Mouse (Mus musculus): ENCODE measurements around the gene Wdr95. TPM values are rescaled to one million over a fixed set of nuclear protein-coding genes. Genes with fewer than 3 reads are reported as not detected.

Wdr95 gene
- polyA plus RNA-seq, 1 experiment from 2014 or later, result not detected

GRCm38 (mm10) chr5:149594215-149594614 lies 65.7 kb downstream of the Wdr95 start:
- DNase-seq (ENCODE audit: low spot score) (no peak), ATAC-seq (replicated peaks; ENCODE audit: low FRiP score) (no peak)
- H3K4me2 ChIP-seq, result no peak overlapping the region
- 78% methylated on average over 3 of the region's 3 CpGs for WGBS
- no peaks in the 10 kb centered on the region for H3K4me1 ChIP-seq (replicated peaks; ENCODE audit: control insufficient read depth, insufficient read depth, low read length)
- H3K9me3 ChIP-seq (ENCODE audit: control insufficient read depth, low read length), result no peaks in the 10 kb centered on the region; the same call in 1 of the 2 replicates
- H3K27me3 ChIP-seq (replicated peaks; ENCODE audit: control insufficient read depth, insufficient read depth, low read length), result no peaks in the 10 kb centered on the region
- no peak overlapping the region for H3K27ac ChIP-seq (ENCODE audit: low read depth, low read length)
- H3K36me3 ChIP-seq (ENCODE audit: control insufficient read depth, insufficient read depth, low read length), result no peaks in the 10 kb centered on the region
- H3K9ac ChIP-seq (ENCODE audit: low read depth, low read length), result no peak overlapping the region
- H3K4me3 ChIP-seq (ENCODE audit: low read depth, low read length), result no peak overlapping the region

DNA sequence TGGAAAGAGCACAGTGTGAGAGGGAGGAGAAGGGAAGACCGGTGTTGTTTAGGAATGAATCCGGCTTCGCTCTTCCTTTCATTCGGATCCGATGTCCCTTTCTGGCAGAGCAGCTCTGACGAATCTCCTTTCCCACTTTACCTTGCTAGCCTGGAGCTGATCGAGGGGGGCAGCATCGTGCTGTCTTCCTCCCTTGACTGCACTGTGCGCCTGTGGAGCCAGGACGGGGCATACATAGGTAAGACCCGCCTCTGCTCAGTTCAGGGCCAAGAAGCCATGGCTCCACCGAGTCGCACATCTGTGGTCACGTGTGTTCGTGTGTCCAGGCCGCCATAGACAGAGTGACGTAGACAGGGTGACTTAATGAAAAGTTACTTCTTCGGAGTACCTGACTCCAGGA lies 68.9 kb downstream of the Wdr95 start:
- no peak for ATAC-seq (replicated peaks; ENCODE audit: low FRiP score)
- Histone ChIP-seq H3K4me2 (no peak overlapping the region), H3K4me3 (ENCODE audit: low read depth, low read length) (no peak overlapping the region)

GRCm38 (mm10) chr5:149601996-149602395 lies 73.5 kb downstream of the Wdr95 start:
- Histone ChIP-seq H3K27ac (ENCODE audit: low read depth, low read length) (no peak overlapping the region), H3K4me2 (no peak overlapping the region), H3K27me3 (replicated peaks; ENCODE audit: control insufficient read depth, insufficient read depth, low read length) (no peaks in the 10 kb centered on the region), H3K4me1 (replicated peaks; ENCODE audit: control insufficient read depth, insufficient read depth, low read length) (no peaks in the 10 kb centered on the region), H3K36me3 (ENCODE audit: control insufficient read depth, insufficient read depth, low read length) (no peaks in the 10 kb centered on the region), H3K4me3 (ENCODE audit: low read depth, low read length) (no peak overlapping the region), H3K9ac (ENCODE audit: low read depth, low read length) (no peak overlapping the region), H3K9me3 (ENCODE audit: control insufficient read depth, low read length) (no peaks in the 10 kb centered on the region)
- no peak for DNase-seq (ENCODE audit: low spot score)
- no peak for ATAC-seq (replicated peaks; ENCODE audit: low FRiP score)
- WGBS, result 86% methylated on average over 3 of the region's 3 CpGs

More for the DNA sequence above, 68.9 kb downstream of the Wdr95 start:
- 50% methylated on average over 18 of the region's 18 CpGs for WGBS
- H3K9me3 ChIP-seq (ENCODE audit: control insufficient read depth, low read length), result no peaks in the 10 kb centered on the region
- DNase-seq (ENCODE audit: low spot score), result no peak
- no peaks in the 10 kb centered on the region for H3K4me1 ChIP-seq (replicated peaks; ENCODE audit: control insufficient read depth, insufficient read depth, low read length)
- no peaks in the 10 kb centered on the region for H3K36me3 ChIP-seq (ENCODE audit: control insufficient read depth, insufficient read depth, low read length)
- H3K27me3 ChIP-seq (replicated peaks; ENCODE audit: control insufficient read depth, insufficient read depth, low read length), result no peaks in the 10 kb centered on the region
- no peak overlapping the region for H3K9ac ChIP-seq (ENCODE audit: low read depth, low read length)
- H3K27ac ChIP-seq (ENCODE audit: low read depth, low read length), result no peak overlapping the region

DNA sequence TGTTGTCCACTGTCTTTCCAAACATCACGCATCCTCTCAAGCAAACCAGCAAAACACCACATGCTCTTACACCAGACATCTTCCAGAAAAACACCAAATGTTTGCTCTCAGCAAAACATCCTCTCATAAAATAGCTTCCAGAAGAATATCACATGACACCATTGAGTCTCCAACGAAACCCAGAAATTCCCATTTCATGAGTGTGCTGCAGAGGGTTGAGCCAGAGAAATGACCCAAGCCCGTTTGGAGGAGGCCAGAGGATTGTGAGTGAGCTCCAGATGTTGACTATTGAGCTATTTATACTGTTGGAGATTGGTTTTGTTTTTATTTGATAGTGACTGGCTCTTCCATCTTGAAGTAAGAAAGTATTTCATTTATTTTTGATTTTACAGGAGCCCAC lies 74.8 kb downstream of the Wdr95 start:
- no peaks in the 10 kb centered on the region for H3K27me3 ChIP-seq (replicated peaks; ENCODE audit: control insufficient read depth, insufficient read depth, low read length)
- no peaks in the 10 kb centered on the region for H3K4me1 ChIP-seq (replicated peaks; ENCODE audit: control insufficient read depth, insufficient read depth, low read length)
- ATAC-seq (replicated peaks; ENCODE audit: low FRiP score), result no peak
- H3K9me3 ChIP-seq (ENCODE audit: control insufficient read depth, low read length), result no peaks in the 10 kb centered on the region
- no peaks in the 10 kb centered on the region for H3K36me3 ChIP-seq (ENCODE audit: control insufficient read depth, insufficient read depth, low read length)
- H3K4me3 ChIP-seq (ENCODE audit: low read depth, low read length), result no peak overlapping the region
- no peak overlapping the region for H3K4me2 ChIP-seq
- H3K9ac ChIP-seq (ENCODE audit: low read depth, low read length), result no peak overlapping the region
- WGBS, result 76% methylated on average over 3 of the region's 3 CpGs
- H3K27ac ChIP-seq (ENCODE audit: low read depth, low read length), result no peak overlapping the region
- DNase-seq (ENCODE audit: low spot score), result no peak

GRCm38 (mm10) chr5:149607083-149607720 lies 78.7 kb downstream of the Wdr95 start:
- Histone ChIP-seq H3K27me3 (replicated peaks; ENCODE audit: control insufficient read depth, insufficient read depth, low read length) (no peaks in the 10 kb centered on the region), H3K9me3 (ENCODE audit: control insufficient read depth, low read length) (no peaks in the 10 kb centered on the region), H3K4me1 (replicated peaks; ENCODE audit: control insufficient read depth, insufficient read depth, low read length) (no peaks in the 10 kb centered on the region), H3K27ac (ENCODE audit: low read depth, low read length) (no peak overlapping the region), H3K4me3 (ENCODE audit: low read depth, low read length) (no peak overlapping the region), H3K9ac (ENCODE audit: low read depth, low read length) (no peak overlapping the region), H3K4me2 (no peak overlapping the region), H3K36me3 (ENCODE audit: control insufficient read depth, insufficient read depth, low read length) (no peaks in the 10 kb centered on the region)
- DNase-seq (ENCODE audit: low spot score) (no peak), ATAC-seq (replicated peaks; ENCODE audit: low FRiP score) (no peak)
- 83% methylated on average over 8 of the region's 8 CpGs for whole genome bisulfite sequencing

DNA sequence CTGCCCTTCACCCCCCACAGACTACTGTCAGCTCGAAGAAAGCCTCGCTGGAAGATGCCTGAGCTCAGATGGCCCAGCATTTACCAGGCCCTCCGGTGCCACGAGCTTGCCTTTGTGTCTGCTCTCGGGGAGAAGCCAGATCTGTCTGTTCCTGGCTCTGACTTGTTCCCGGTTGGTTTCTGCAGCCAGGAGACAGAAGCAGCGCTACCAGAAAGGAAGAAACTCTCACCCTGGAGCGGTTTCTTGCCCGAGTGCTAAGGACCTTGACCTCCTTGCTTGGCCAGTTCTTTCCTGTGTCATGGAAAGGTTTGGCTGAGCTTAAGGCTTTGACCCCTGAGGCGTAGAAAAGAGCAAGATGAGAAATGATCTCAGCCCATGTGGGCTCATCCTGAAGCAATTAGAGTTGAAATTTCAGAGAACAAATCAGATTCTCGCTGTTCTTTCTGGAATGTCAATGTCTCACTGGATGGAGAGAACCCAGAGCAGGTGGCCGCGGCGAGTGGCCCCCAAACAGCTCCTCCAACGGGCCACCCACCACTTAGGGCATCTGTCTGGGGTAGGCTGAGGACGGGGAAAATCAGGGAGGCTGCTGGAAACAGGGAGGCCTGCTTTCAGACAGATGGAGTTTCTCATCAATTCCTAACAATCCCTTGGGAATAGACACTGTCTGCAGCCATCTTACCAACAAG lies 83.1 kb downstream of the Wdr95 start:
- WGBS, result 67% methylated on average over 16 of the region's 16 CpGs
- no peak for DNase-seq (ENCODE audit: low spot score)
- no peak overlapping the region for H3K4me3 ChIP-seq (ENCODE audit: low read depth, low read length)
- H3K4me2 ChIP-seq, result no peak overlapping the region
- ATAC-seq (replicated peaks; ENCODE audit: low FRiP score), result no peak
- H3K27me3 ChIP-seq (replicated peaks; ENCODE audit: control insufficient read depth, insufficient read depth, low read length), result no peaks in the 10 kb centered on the region
- no peak overlapping the region for H3K27ac ChIP-seq (ENCODE audit: low read depth, low read length)
- no peak overlapping the region for H3K9ac ChIP-seq (ENCODE audit: low read depth, low read length)
- H3K36me3 ChIP-seq (ENCODE audit: control insufficient read depth, insufficient read depth, low read length), result peaks cover 2% of the 10 kb centered on the region
- H3K9me3 ChIP-seq (ENCODE audit: control insufficient read depth, low read length), result no peaks in the 10 kb centered on the region
- H3K4me1 ChIP-seq (replicated peaks; ENCODE audit: control insufficient read depth, insufficient read depth, low read length), result no peaks in the 10 kb centered on the region

DNA sequence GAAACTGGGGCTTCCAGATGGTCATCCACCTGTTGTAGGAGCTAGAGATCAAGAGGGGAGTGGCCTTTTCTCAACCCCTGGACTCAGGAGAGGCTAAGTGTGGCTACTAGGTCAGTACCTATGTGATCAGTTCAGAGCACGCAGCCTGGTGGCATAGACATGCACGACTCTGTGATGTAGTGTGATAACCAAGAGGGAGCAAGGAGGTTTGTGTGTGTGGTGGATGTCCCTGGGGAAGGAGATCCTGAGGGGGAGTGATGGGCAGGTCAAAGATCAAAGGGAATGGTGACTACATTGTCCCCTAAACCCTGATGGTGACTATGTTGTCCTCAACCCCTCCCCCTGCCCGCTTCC lies 83.7 kb downstream of the Wdr95 start:
- Histone ChIP-seq H3K4me3 (ENCODE audit: low read depth, low read length) (no peak overlapping the region), H3K9me3 (ENCODE audit: control insufficient read depth, low read length) (no peaks in the 10 kb centered on the region), H3K36me3 (ENCODE audit: control insufficient read depth, insufficient read depth, low read length) (peaks cover 6% of the 10 kb centered on the region), H3K27ac (ENCODE audit: low read depth, low read length) (no peak overlapping the region), H3K4me1 (replicated peaks; ENCODE audit: control insufficient read depth, insufficient read depth, low read length) (no peaks in the 10 kb centered on the region), H3K9ac (ENCODE audit: low read depth, low read length) (no peak overlapping the region), H3K27me3 (replicated peaks; ENCODE audit: control insufficient read depth, insufficient read depth, low read length) (no peaks in the 10 kb centered on the region), H3K4me2 (no peak overlapping the region)
- ATAC-seq (replicated peaks; ENCODE audit: low FRiP score) (no peak), DNase-seq (ENCODE audit: low spot score) (no peak)
- WGBS, result 76% methylated on average over 3 of the region's 3 CpGs

- DNase-seq (ENCODE audit: low spot score), result no peak
- H3K36me3 ChIP-seq (ENCODE audit: control insufficient read depth, insufficient read depth, low read length), result peaks cover 11% of the 10 kb centered on the region
- no peak overlapping the region for H3K9ac ChIP-seq (ENCODE audit: low read depth, low read length)
- no peaks in the 10 kb centered on the region for H3K9me3 ChIP-seq (ENCODE audit: control insufficient read depth, low read length)
- no peak overlapping the region for H3K27ac ChIP-seq (ENCODE audit: low read depth, low read length)
- H3K27me3 ChIP-seq (replicated peaks; ENCODE audit: control insufficient read depth, insufficient read depth, low read length), result no peaks in the 10 kb centered on the region
- H3K4me3 ChIP-seq (ENCODE audit: low read depth, low read length), result no peak overlapping the region
- WGBS, result 75% methylated on average over 10 of the region's 10 CpGs
- H3K4me1 ChIP-seq (replicated peaks; ENCODE audit: control insufficient read depth, insufficient read depth, low read length), result no peaks in the 10 kb centered on the region
- H3K4me2 ChIP-seq, result no peak overlapping the region
- ATAC-seq (replicated peaks; ENCODE audit: low FRiP score), result no peak
Measured at GRCm38 (mm10) chr5:149612740-149613139, 84.3 kb downstream of the Wdr95 start.

- no peaks in the 10 kb centered on the region for H3K4me1 ChIP-seq (replicated peaks; ENCODE audit: control insufficient read depth, insufficient read depth, low read length)
- H3K4me2 ChIP-seq, result no peak overlapping the region
- no peak overlapping the region for H3K9ac ChIP-seq (ENCODE audit: low read depth, low read length)
- WGBS, result 81% methylated on average over 1 of the region's 1 CpGs
- H3K27ac ChIP-seq (ENCODE audit: low read depth, low read length), result no peak overlapping the region
- no peak overlapping the region for H3K4me3 ChIP-seq (ENCODE audit: low read depth, low read length)
- no peak for ATAC-seq (replicated peaks; ENCODE audit: low FRiP score)
- H3K36me3 ChIP-seq (ENCODE audit: control insufficient read depth, insufficient read depth, low read length), result peaks cover 32% of the 10 kb centered on the region
- no peaks in the 10 kb centered on the region for H3K27me3 ChIP-seq (replicated peaks; ENCODE audit: control insufficient read depth, insufficient read depth, low read length)
- H3K9me3 ChIP-seq (ENCODE audit: control insufficient read depth, low read length), result no peaks in the 10 kb centered on the region
- DNase-seq (ENCODE audit: low spot score), result no peak
Measured at GRCm38 (mm10) chr5:149616138-149616537, 87.7 kb downstream of the Wdr95 start.

Data from liver, embryonic 11.5 days (tissue).